Mouse (Mus musculus) liver, postnatal 0 days (tissue): ENCODE measurements around the gene Gm12166. TPM values are rescaled to one million over a fixed set of nuclear protein-coding genes. Genes with fewer than 3 reads are reported as not detected.

Experiments
- ATAC-seq: fragments of 200-750 bp; cut with Nextera tagmentation; 2 replicates; pipeline ENCODE4 v1.8.0; 2017; ENCODE audit warnings: mild to moderate bottlenecking, moderate library complexity
- DNase-seq: peaks from one replicate; pipeline ENCODE4 v3.0.0-alpha.2; 2016
- H3K27ac ChIP-seq: fragments of 300-500 bp; sonication (generic); 2 replicates; pipeline ENCODE4 v1.5.1; 2014; ENCODE audit warnings: antibody characterized with exemption, moderate library complexity, mild to moderate bottlenecking, low read depth
- H3K27me3 ChIP-seq: fragments of 300-500 bp; sonication (generic); 2 replicates; pipeline ENCODE4 v1.6.1; 2014; ENCODE audit warnings: low read length, control low read depth, mixed read lengths; ENCODE audit not compliant: insufficient read depth
- H3K36me3 ChIP-seq: fragments of 300-500 bp; sonication (generic); replicated peaks from 2 replicates; pipeline ENCODE4 v1.6.1; 2014; ENCODE audit warnings: mild to moderate bottlenecking, control low read depth, low read length, moderate library complexity, mixed read lengths; ENCODE audit not compliant: insufficient read depth
- H3K4me1 ChIP-seq: fragments of 300-500 bp; sonication (generic); 2 replicates; pipeline ENCODE4 v1.6.1; 2014; ENCODE audit warnings: antibody characterized with exemption, mild to moderate bottlenecking, control low read depth; ENCODE audit not compliant: insufficient read depth
- H3K4me2 ChIP-seq: fragments of 300-500 bp; sonication (generic); 2 replicates; pipeline ENCODE4 v1.6.1; 2014; ENCODE audit warnings: low read depth, mild to moderate bottlenecking, low read length, moderate library complexity, mixed read lengths
- H3K4me3 ChIP-seq: fragments of 300-500 bp; sonication (generic); 2 replicates; pipeline ENCODE4 v1.5.1; 2014; ENCODE audit warnings: low read depth, low read length
- H3K9ac ChIP-seq: fragments of 300-500 bp; sonication (generic); replicated peaks from 2 replicates; pipeline ENCODE4 v1.6.1; 2014; ENCODE audit warnings: mild to moderate bottlenecking, moderate library complexity
- H3K9me3 ChIP-seq: fragments of 300-500 bp; sonication (generic); 2 replicates; pipeline ENCODE4 v1.6.1; 2016; ENCODE audit warnings: mild to moderate bottlenecking, control low read depth, low read length, mixed read lengths
- CTCF ChIP-seq: sonication (generic); IDR thresholded peaks from 2 replicates; pipeline ENCODE4 v1.5.1; 2016; ENCODE audit warnings: antibody characterized with exemption, low read depth
- EP300 ChIP-seq: IDR thresholded peaks from 2 replicates; pipeline ENCODE4 v1.6.1; 2016; ENCODE audit warnings: antibody characterized with exemption, low read depth, mild to moderate bottlenecking
- WGBS: fragments of 180-500 bp; shearing (Covaris S2); extraction: QIAGEN DNeasy Blood & Tissue Kit; methylation state at CpG from one replicate; pipeline ENCODE4 v1.1.7; 2014; ENCODE audit not compliant: insufficient replicate concordance; 5-methylcytosine and 5-hydroxymethylcytosine counted together
- polyA plus RNA-seq: library from polyadenylated mRNA; unstranded; fragments of >200 nt; fragmentation: Nextera tagmentation; extraction: Ambion mirVana; gene quantifications from 2 replicates; pipeline ENCODE4 v1.2.1, GENCODE M21; 2015

Gene Gm12166
- polyA plus RNA-seq, 1 experiment from 2014 or later, result 3.6 TPM

DNA sequence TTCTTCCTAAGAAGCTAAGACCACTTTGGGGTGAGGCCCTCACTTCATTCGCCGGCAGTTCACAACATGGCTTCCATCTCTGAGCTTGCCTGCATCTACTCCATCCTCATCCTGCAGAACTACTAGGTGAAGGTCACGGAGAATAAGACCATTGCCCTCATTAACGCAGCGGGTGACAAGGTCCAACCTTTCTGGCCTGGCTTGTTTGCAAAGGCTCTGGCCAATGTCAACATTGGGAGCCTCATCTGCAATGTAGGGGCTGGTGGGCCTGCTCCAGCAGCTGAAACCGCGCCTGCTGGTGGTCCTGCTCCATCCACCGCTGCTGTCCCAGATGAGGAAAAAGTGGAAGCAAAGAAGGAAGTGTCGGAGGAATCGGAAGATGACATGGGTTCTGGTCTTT lies 15.7 kb downstream of the Gm12166 start:
- no peak overlapping the region for H3K4me3 ChIP-seq
- H3K9me3 ChIP-seq, result no peaks in the 10 kb centered on the region
- no peaks in the 10 kb centered on the region; the same call in 1 of the 2 replicates for H3K4me1 ChIP-seq
- 79% methylated on average over 10 of the region's 10 CpGs for WGBS
- peak; percentile 54 for ATAC-seq
- no peak overlapping the region for H3K4me2 ChIP-seq
- TF ChIP-seq EP300 (no peak), CTCF (no peak)
- no peaks in the 10 kb centered on the region for H3K36me3 ChIP-seq
- no peak for DNase-seq
- H3K9ac ChIP-seq, result no peak overlapping the region
- H3K27ac ChIP-seq, result no peak overlapping the region
- no peaks in the 10 kb centered on the region for H3K27me3 ChIP-seq

DNA sequence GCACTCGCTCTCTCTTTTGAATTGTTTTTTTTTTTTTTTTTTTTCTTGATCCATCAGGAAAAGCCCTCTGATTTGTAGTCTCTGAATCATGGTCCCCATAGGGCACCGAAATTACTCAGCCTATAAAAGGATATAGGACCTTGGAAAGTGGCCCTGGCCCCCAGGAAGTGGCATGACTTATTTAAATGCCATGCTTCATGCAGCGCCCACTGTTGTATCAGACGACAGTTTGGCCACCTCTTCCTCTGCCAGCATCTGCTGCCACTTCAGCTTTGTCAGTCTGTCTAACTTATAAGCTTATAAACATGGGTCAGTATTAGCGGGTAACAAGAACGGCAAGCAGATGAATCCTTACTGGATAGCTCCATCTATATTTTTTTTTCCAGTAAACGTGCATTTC lies 19.2 kb downstream of the Gm12166 start:
- no peak overlapping the region for H3K27ac ChIP-seq
- ATAC-seq (no peak), DNase-seq (no peak)
- H3K36me3 ChIP-seq, result no peaks in the 10 kb centered on the region
- no peak overlapping the region for H3K4me3 ChIP-seq
- no peaks in the 10 kb centered on the region for H3K4me1 ChIP-seq
- no peak overlapping the region for H3K4me2 ChIP-seq
- H3K9me3 ChIP-seq, result no peaks in the 10 kb centered on the region
- 82% methylated on average over 7 of the region's 7 CpGs for WGBS
- TF ChIP-seq CTCF (no peak), EP300 (no peak)
- no peaks in the 10 kb centered on the region for H3K27me3 ChIP-seq
- H3K9ac ChIP-seq, result no peak overlapping the region

DNA sequence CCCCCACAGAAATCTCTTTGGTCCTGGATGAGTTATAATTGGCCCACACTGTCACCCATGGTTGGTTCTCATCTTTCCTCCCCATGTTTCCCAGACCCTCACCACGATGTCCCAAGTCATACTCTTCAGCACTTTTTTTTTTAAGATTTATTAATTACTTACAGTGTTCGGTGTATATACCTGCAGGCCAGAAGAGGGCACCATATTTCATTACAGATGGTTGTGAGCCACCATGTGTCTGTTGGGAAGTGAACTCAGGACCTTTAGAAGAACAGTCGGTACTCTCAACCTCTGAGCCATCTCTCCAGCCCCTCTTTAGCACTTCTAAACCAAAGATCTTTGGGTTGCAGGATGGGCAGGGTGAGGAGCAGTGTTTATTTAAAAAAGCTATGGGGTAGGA lies 20.7 kb downstream of the Gm12166 start:
- DNase-seq (no peak), ATAC-seq (no peak)
- no peaks in the 10 kb centered on the region for H3K4me1 ChIP-seq
- WGBS, result 40% methylated on average over 3 of the region's 3 CpGs
- H3K4me2 ChIP-seq, result no peak overlapping the region
- H3K36me3 ChIP-seq, result no peaks in the 10 kb centered on the region
- TF ChIP-seq EP300 (no peak), CTCF (peak; percentile 54)
- H3K27me3 ChIP-seq, result no peaks in the 10 kb centered on the region
- no peak overlapping the region for H3K27ac ChIP-seq
- H3K9me3 ChIP-seq, result no peaks in the 10 kb centered on the region
- no peak overlapping the region for H3K9ac ChIP-seq
- no peak overlapping the region for H3K4me3 ChIP-seq

DNA sequence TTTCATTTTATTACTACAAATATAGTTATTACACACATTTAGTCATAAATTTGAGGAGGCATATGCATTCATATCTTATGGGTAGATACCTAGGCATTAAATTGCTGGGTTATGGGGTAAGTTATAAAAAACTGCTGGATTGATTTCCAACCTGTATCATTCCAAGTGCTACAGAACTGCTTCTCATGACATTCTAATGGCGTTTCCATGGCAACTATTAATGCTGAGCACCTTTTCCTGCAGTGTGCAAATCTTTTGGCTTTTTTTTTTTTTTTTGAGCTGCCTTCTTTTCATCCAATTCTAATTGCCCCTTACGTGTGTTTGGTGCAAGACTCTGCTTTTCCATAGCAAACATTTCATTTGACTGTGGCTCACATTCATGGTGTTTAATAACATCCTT lies 22.1 kb downstream of the Gm12166 start:
- H3K4me1 ChIP-seq, result no peaks in the 10 kb centered on the region
- no peaks in the 10 kb centered on the region for H3K27me3 ChIP-seq
- no peak overlapping the region for H3K9ac ChIP-seq
- H3K4me3 ChIP-seq, result no peak overlapping the region
- TF ChIP-seq EP300 (no peak), CTCF (no peak)
- no peaks in the 10 kb centered on the region for H3K9me3 ChIP-seq
- no peaks in the 10 kb centered on the region for H3K36me3 ChIP-seq
- H3K27ac ChIP-seq, result no peak overlapping the region
- ATAC-seq (no peak), DNase-seq (no peak)
- 68% methylated on average over 2 of the region's 2 CpGs for WGBS
- no peak overlapping the region for H3K4me2 ChIP-seq

DNA sequence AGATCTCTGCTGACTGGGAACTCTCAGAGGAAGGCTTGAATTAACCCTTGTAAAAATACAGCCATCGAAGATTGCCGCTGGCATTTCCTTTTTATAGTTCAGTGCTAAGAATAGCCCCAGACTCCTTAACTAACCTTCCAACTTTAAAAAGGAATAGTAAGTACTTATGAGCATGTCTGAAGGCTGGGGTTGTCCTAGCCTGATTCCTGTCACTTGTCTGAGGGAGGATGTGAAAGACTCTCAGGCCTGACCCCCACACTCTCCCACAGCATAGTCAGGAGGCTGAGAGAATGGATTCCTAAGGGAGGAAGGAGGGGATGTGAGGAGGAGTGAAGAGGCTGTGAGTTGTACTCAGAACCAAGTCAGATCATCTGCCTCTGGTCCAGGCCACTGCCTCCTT lies 22.6 kb downstream of the Gm12166 start:
- 66% methylated on average over 2 of the region's 2 CpGs for WGBS
- Histone ChIP-seq H3K4me3 (no peak overlapping the region), H3K9ac (no peak overlapping the region), H3K4me1 (no peaks in the 10 kb centered on the region), H3K9me3 (no peaks in the 10 kb centered on the region), H3K27ac (no peak overlapping the region), H3K27me3 (no peaks in the 10 kb centered on the region), H3K36me3 (no peaks in the 10 kb centered on the region), H3K4me2 (no peak overlapping the region)
- ATAC-seq (no peak), DNase-seq (no peak)
- TF ChIP-seq CTCF (no peak), EP300 (no peak)

DNA sequence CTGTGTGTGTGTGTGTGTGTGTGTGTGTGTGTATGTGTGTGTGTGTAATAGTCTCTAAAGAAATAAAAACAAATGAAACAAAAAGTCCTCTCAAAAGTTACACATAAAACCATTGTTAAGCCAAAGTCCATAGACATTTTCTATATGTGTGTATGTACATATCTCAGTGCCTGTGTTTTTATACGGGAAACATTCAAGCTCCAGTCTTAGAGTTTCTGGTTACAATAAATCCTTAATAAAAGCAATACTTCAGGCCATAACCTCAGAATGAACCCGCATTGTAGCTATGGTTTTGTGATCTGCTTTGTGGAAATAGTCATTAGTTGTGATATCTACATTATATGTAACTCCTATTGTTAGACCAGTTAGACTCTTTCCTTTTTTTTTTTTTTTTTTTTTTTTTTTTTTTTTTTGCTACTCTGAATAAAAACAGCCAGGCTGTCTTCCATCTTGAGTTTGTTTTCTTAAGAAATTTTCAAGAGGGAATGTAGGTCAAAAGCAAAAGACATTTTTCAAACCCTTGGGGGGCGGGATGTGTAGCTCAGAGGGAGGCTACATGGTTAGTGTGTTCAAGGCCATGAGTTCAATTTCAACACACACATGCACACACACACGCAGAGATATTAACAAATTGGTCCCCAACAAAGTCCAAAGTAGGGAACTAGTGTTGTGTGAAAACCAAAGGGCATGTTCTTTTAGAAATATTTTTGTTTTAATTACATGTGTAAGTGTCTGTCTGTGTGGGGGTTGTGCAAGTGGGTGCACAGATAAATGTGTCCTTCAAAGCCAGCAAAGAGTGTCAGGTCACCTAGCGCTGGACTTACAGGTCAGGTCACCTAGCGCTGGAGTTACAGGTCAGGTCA lies 23.9 kb downstream of the Gm12166 start:
- Histone ChIP-seq H3K9me3 (no peaks in the 10 kb centered on the region), H3K4me3 (no peak overlapping the region), H3K4me2 (no peak overlapping the region), H3K27ac (no peak overlapping the region), H3K9ac (no peak overlapping the region), H3K36me3 (no peaks in the 10 kb centered on the region), H3K27me3 (no peaks in the 10 kb centered on the region), H3K4me1 (peaks cover 2% of the 10 kb centered on the region; the same call in 1 of the 2 replicates)
- WGBS, result 69% methylated on average over 6 of the region's 6 CpGs
- ATAC-seq (peak; percentile 65), DNase-seq (no peak)
- TF ChIP-seq CTCF, result no peak
